Mouse (Mus musculus) forelimb bud, embryonic 11.5 days (tissue): ENCODE results near the gene C1qb.

ENCODE experiments used
- DNase-seq: peaks from one replicate; pipeline ENCODE4 v3.0.0-alpha.2; 2012; ENCODE audit warnings: low read depth, low spot score

Gene C1qb

DNA sequence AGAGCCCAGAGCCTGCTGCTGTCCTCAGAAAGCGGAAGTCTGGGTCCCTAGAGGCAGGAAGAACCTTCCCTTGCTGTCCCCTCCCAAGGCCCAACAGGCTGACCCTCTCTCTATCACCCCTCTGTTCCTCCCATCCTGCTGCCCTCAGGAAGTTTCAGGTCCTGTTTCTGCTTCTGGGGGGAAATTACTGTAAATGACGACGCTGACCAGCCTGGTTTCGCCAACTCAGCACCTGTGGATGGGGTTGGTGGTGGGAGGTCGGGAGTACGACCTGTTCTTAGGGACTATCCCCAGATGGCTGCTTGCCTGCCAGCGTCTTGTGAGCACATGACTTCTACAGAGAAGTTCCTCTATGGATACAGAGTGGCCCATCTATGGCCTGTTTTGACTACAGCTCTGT is at the start of gene C1qb:
Gene C1qb, minus strand, starts transcription at position 87 of the 400 bp plus-strand sequence.
- no peak for DNase-seq

DNA sequence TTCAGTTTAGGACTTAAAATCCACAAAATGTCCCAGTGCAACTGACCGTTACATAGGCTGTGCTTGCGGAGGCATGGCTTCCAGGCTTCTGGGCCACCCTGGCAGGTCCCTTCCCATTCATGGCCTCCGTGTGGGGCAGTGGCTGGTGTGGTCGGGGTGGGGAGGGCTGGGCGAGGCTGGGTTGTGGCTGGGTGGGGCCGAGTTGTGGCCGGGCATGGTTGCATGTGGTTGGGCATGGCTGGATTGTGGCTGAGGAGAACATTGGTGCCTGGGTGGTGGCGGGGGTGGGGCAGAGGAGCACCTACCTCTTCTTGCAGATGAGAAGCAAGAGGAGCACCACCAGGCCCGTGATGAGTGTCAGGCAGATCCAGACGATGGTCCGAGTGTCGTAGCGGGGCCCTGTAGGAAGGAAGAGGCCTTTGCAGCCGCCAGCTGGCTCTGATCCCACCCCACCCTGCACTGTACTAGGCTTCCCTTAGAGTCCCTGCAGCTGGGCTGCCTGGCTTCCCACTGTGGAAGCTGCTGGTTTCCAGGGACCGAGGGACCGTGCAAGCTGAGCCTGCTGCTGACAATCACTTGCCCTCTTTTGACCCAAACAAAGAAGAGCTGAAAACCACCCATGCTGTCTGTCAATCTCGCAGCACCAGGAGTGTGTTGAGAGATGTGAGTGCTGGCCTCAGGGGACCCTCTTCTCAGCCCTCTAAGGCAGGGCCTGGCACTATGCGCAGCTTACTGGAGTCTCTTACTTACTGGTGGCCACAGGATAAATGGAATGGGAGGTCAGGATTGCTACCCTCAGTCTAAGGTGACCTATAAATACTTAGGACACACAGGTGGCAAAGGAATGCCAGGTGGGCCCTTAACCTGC is 49.0 kb upstream of the C1qb start:
- DNase-seq, result no peak

DNA sequence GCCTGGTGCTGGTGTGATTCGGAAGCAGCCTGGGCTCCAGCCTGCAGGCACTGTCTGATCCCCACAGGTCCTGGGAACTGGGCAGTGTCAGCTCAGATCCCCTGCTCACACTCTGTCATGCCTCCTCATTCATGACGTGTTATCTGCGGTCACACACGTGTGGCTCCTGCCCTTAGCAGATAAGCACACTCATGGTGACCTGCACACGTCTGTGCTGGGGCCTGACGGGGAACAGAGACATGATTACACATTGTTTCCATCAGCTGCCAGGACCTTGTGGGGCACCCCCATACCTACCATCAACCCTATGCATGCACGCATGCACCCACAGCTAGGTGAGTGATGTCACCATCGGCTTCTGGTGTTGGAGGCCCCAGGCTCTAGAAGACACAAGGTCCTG is 44.5 kb upstream of the C1qb start:
- DNase-seq, result no peak

DNA sequence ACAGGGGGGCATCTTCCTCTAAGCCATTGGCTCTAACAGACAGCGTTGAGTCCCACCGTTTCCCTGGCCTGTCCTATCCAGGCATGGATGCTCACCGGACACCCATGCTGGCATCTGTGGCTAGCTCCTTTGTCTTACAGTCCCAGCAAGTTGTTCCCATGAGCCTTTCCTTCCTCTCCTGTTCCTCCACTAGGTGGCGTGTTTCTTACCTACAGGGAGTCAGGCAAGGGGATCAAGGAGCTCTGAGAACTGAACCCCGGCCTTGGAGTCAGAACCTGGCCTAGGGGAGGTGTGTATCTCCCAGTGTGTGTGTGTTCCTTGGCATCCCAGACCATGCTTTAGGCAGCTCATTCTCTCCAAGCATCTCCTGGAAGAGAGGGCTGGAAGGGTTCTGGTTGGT is 42.9 kb upstream of the C1qb start:
- DNase-seq, result peak; percentile 73

DNA sequence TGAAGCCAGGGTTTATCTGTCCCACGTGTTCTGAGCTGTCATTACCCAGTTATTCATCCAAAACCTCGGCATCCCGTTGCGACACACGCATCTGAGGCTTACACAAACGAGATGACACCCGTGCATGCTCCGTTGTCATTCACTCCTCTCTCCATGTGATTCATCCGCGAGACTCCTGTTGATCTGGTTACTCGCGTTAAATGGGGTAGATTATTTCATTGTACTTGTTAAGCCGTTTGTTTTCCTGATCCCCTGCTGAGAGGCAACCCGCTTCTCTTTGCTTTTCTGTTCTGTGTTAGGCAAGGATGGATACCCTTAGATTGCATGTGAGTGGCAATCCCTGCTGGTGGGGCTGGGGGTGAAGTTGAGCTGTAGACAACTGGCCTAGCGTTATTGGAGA is 39.8 kb upstream of the C1qb start:
- DNase-seq, result no peak

DNA sequence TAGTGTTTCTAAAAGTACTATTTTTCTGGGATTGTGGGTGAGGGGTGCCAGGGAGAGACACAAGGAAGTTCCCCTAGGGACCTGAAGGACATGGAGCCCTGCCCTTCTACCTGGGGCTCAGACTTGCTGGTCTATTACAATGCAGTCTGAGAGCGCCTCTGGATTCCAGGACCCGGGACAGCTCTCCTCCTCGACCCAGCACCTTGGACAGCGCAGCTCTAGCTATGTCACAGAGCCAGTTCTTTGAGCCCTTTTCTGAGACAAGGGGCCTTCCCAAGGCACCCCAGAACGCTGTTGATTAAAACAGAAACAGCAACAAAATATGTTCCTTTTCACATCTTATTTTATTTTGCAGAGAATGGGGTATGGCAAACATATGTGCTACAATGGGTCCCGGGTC is 38.5 kb upstream of the C1qb start:
- peak; percentile 84 for DNase-seq

DNA sequence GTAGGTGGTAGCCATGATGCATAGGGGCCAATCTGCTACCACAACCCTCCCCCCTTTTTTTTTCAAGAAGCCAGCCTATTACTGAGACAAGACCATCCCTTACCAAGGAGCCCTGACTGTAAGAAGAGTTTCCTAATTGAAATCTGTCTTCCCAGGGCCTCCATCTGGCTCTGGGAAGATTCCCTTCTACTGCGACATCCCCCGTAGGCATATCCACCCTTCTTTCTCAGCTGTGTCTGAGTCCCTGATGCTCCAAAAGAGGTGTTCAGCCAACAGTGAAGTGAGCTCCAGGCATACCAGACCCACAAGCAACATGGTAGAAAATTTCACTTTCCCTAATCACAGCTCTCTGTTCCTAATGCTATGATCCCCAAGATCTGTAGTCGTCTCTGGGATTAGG is 33.5 kb upstream of the C1qb start:
- no peak for DNase-seq

DNA sequence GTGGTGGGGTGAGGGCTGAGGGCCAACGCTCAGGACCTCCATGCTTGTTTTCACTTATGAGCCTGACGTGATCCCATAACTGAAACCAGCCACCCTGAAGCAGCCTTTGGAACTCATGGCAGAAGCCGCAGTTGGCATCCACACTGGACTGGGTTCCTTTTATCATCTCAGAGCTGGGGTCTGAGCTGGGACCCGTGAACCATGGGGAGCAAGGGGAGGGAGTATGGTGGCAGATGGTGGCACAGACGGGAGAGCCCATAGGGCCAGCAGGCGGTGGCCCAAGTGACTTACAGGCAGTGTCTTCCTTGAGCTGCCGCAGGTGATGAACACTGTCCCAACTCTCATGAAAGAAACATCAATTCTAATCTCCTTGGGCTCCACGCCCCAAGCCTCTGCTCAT is 32.8 kb upstream of the C1qb start:
- DNase-seq, result no peak

DNA sequence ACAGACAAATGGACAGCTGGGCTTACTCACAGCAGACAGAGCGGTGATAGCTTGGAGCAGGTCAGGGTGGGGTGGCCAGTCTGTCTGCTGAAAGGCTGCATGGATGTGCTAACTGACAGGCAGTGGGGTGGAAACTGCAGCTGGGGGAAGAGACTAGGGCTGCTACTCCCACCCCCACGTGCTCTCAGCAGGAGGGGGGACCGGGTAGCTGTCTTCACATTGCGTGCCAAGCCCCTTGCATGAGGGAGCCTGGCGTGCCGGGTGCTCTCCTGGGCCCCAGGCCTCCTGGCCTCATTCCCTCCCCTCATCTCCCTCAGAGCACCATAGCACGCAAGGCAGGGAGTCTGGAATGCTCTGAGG is 31.2 kb upstream of the C1qb start:
- DNase-seq, result no peak

DNA sequence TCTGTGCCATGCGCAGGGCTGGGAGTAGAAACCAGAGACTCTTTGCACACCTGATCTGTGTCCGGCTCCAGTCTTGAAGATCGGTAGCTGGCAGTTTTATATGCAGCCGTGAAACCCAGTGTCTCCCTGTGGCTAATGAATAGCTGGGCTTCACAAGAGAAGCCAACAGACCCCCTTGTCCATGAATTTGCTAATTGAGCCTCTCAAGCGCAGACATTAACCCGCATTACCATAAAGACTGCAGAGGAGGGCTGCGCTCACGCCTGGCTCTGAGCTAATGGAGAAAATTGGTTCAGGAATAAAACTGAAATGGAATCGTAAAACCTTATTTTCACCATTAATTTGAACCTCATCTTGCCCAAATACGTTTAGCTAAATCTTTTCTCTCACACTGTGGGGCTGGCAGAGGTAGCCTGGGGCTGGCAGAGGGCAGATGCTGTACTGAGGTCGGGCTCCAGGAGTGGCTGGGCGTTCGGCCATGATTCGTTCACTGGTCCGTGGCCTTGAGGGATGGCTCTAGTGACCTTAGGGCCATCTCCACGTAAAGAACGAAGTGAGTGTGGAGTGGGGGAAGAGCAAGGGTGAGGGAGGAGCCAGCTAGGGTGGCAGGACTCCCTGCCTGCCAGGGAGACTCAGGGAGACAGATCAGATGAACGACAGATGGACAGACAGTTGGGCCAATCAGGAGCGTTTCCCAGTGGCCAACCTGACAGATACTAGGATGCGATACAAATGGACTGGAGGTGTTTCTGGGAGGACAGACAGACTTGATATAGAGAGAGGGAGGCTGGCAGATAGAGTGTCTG is 30.6 kb upstream of the C1qb start:
- no peak for DNase-seq

DNA sequence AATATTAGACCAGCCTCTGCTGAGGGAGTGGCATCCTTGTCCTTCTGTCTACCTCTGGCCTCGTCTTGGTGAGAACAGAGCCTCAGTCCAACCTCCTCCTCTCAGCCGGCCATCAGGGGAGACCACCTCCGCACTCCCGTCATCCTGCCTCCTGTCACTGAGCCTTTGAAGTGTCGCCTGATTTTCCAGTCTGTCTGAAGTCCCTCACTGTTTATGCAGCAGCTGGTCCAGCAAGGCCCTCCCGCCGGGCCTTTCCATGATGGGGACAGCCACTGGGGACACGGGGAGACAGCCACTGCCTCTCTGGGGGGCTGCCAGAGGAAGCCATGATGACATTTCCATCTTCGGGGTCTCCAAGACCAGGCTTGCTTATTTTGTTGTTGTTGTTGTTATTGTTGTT is 26.9 kb upstream of the C1qb start:
- no peak for DNase-seq

DNA sequence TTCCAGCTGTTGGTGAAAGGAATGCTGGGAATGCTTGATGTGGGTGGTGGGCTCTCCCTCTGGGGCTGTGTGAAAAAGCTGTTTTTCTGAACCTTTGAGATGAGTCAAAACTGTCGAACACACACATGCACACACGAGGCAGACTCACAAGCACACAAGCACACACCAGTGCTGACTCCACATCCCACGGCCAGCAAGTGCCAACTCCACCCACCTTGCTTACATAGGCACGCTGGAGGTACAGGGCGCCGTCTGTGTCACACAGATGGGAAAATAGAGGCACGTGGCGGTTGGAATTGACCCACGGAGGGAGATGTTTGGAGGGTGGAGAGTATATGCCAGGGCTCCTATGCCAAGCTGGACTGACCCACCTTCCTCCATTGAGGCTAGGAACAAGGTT is 25.8 kb upstream of the C1qb start:
- DNase-seq, result no peak

DNA sequence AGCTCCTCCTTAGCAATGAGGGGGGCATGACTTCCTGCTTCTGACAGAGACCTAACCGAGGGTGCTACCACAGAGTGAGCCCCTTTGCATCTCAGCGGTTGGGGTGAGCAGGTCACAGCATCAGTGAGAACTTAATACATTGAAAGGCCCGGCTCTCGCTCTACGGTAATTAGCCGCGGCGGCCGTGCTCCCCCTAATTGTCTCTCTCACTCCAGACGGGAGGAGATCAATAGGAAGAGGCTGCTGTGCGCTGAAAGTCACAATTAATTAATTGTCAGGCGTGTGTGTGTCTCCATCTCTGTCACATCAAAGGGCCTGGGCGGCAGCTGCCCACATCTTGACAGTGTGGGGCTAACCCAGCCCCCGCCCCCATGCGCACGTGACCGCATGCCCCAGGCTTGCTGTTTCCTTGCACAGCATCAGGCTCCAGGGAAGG is 25.2 kb upstream of the C1qb start:
- DNase-seq, result no peak

DNA sequence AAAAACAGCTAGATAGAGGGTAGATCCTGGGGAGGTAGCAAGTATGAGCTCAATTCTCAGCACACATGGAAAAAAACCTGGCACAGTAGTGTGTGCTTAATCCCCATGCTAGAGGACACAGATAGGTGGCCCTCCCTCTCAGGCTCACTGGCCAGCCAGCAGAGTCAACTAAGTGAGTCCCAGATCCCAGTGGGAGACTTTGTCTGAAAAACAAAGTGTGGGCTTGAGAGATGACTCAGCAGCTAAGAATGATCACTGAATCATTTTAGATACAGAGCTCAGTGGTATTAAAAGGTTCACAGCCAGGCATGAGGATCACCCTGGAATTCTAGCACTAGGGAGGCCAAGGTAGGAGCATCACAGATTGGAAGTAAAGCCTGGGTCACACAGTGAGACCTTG is 21.8 kb upstream of the C1qb start:
- no peak for DNase-seq

DNA sequence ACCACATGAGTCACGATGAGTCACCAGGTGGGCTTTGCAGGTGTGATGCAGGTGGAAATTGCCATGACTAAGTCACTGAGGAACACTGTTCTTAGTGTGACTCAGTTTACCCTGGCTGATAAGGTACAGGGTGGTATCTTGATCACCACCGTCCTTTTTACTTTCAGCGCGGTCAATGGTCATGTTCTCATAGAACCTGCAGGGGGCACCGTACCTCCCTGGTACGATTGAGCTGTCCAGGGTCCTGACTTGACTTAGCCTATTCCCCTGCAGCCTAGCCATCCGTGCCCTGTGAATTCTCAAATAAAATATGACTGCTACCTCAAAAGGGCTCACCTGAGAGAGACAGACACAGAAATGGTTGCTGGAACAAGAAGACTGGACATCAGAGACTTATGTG is 21.0 kb upstream of the C1qb start:
- DNase-seq, result peak; percentile 85

DNA sequence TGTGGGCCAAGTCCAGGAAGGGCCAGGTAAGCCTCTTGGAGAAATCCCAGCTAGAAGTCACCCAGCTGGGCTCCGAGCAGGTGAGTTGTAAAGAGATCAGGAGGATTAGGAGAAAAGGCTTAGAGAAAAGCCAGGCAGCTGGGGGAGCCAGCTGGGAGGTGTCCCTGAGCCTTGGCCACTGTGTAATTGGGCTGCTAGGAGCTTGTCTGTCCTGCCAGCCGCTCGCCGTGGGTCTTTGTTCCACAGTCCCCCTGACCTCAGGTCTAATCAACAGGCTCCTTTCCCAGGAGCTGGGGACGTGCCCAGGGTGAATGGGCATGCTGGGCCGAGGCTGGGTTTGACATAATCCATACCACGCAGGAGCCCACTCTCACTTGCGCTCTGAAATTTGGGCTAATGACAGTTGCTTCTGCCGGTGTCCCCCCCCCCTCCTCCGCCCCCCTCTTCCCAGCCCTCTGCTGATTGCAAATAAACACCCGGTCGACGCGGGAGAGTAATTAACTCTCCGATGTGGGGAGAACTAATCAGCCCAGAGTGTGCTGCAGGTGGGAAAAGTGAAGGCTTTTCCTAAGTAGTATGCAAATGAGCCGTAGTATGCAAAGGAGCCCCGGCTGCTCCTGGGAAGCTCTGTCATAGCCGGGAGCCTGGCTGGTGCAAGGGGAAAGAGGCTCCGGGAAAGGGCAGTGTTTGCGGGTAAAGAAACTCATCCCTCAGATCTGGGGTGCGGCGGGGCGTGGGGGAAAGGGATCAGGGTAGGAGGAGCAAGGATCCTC is 19.0 kb upstream of the C1qb start:
- DNase-seq, result no peak

DNA sequence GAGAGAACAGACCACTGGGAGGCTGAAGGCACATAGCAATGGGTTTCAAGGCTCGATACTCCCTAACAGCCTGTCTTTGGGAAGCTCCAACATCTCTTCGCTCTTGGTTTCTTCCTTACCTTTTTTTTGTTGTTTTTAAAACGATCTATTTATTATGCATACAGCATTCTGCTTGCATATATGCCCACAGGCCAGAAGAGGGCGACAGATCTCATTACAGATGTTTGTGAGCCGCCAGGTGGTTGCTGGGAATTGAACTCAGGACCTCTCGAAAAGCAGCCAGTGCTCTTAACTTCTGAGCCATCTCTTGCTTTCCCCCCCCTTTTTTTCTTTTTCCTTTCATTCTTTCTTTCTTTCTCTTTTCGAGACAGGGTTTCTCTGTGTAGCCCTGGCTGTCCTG is 13.2 kb upstream of the C1qb start:
- no peak for DNase-seq

DNA sequence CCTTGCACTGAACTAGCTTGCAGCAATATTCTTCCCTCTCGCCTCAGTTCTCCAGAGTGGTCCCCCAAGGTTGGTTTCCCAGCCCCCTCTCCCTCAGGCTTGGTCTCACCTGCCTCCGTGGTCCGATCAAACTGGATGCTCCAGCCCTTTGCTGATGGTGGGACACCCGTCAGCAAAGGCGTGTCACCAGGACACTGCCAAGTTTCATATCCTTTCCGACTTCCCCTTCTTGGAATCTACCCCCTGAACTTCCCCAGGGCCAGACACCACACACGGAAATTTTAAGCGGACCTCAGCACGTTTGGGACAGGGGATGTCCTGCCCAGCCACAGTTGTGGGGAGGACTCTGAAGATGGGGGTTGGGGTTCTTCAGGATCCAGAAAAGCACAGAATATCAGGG is 12.7 kb upstream of the C1qb start, which contains the start of gene C1qa:
Gene C1qa, minus strand, starts transcription at position 167 of the 400 bp plus-strand sequence.
- DNase-seq, result no peak

DNA sequence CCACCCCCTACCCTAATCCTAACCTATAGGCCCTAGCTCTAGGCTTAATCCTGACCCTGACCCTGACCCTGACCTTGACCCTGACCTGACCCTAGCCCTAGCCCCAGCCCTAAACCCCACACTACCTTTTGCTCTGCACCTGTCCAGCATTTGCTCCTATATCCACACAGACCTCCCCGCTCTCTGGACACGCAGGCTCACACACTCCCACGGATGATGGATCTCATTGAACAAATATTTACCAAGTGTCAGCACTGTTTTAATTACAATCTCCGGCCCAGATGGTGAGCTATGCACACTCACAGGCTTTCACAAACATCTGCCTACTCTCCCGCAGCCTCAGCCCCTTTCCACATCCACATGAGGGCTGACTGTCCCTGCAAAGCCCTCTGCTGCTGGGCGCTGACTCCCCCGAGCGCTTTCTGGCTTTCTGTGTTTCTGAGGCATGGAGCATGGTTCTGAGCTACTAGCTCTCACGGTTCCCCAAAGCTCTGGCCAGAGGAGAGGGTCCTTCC is 12.2 kb upstream of the C1qb start:
- DNase-seq, result no peak

DNA sequence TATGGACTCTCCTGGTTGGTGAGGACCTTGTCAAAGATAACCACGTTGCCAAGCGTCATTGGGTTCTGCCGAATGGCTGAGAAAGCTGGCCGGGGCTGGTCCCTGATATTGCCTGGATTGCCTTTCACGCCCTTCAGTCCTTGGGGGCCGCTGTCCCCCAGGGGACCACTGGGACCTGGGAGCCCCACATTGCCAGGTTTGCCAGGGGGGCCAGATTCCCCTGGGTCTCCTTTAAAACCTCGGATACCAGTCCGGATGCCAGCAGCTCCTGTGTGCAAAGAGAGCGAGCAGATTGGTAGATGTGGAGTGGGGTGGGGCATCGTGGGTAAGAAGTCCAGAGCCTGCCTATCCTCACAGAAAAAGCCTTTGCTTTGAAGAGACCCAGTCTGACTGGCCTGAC is 10.5 kb upstream of the C1qb start:
- DNase-seq, result no peak

DNA sequence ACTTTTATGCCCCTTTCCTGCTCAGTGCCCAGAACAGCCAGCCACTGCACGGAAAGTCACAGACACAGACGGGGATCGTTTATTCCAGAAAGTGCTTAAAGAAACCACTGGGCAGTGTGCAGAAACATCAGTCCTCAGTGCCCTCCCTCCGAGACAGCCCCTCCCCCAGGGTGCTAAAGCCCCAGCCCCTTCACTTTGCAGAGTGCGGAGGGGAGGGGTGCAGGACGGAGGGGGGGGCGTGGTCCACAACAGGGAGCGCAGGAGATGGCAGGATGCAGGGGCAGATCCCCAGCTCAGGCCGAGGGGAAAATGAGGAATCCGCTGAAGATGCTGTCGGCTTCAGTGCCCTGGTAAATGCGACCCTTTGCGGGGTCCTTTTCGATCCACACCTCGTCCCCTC is 9.9 kb upstream of the C1qb start:
- DNase-seq, result no peak

DNA sequence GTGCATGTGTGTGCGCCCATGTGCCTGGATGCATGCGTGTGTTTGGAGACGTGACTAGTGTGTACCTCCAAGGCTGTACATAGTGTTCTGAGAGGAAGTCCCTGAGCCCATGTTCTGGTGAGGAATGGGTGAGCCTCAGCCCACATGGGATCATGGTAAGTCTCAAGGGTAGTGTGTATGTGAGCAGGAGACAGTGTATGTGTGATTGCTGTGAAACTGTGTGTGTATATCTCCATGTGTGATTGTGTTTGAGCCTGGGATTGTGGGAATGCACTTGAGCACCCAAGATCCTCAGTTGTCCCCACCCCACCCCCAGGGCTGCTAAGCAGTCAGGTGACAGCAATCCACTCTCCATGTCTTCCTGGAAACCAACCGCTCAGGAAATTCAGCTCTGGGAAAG is 8.8 kb upstream of the C1qb start:
- no peak for DNase-seq
